Mouse (Mus musculus) T-helper 17 cell (primary cell): ENCODE data around the gene Rasl11a.

Experiments used
- in situ Hi-C, 2 experiments: fragments of 300-600 bp; cut with MboI, MseI; formaldehyde crosslinking; loops; 1 replicate in 1 of 2; 2 replicates in 1 of 2; pipeline ENCODE4 v1.15.1; 2025; ENCODE audit warnings: high pct_unique_total_duplicates in 2 of 2

Gene Rasl11a

DNA sequence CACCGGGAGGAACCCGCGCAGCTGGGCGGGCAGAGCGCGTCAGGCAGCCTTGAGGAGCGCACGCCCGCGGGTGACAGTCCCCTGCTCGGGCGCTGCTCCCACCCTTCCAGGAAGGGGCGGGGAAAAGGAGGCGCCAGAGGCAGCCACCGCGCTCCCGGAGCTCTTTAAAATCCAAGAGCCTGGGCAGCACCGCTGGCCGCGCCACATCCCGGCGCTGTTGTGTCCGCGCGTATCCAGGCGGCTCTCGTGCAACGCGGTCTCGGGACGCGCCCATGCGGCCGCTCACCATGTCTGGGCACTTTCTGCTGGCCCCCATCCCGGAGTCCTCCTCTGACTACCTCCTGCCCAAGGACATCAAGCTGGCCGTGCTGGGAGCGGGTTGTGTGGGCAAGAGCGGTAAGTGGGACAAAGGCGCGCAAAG, at the start of gene Rasl11a:
Rasl11a (plus strand) TSS at position 127 of the 421 bp plus-strand sequence.
- in situ Hi-C loops = loop anchor here in 1 of 2 experiments (25.0 kb wide), 1 partner anchor 608 kb away; the partner anchor contains the start of gene Cdk8

DNA sequence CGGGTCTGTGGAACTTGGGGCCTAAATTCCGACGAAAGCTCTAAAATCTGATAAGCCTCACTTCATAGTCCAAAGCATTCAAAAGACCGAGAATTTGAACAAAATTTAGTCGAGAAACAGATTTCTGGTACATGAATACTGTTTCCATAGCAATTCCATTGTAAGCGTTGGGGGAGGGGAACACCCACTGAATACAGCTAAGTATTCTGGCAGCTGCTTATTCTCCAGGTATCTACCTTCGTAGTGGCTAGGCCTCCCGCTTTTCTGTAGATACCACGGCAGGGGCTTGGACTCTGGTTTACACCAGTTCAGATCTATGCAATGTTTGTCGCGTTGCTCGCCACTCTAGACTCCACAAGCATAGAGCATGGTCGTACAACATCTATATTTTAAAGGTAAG, 49.1 kb upstream of the Rasl11a start:
- in situ Hi-C loops = loop anchor here in 1 of 2 experiments (25.0 kb wide), 2 partner anchors 1558 to 1683 kb away; partner anchors contain the start of genes Arpc1b and Zfp655

DNA sequence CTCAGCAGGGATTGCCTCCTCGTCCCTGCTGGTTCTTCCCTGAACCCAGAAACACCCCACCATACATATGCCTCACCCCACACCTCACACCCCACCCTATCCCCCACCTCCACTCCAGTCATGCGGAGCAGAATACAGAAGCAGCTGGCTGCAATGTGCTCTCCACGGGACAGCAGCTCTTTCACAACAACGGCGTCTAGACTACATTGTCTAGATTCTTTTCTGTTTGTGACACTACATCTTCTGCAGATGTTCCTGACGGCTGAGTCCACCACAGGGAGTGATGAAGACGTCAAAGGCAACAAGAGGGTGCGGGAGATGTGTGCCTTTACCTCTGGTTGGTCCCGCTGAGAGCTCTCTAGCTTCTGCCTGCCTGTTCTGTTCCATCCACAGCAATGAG, 46.8 kb upstream of the Rasl11a start:
- in situ Hi-C loops = loop anchor here in 1 of 2 experiments (25.0 kb wide), 2 partner anchors 1561 to 1686 kb away; partner anchors contain the start of genes Arpc1b and Zfp655

DNA sequence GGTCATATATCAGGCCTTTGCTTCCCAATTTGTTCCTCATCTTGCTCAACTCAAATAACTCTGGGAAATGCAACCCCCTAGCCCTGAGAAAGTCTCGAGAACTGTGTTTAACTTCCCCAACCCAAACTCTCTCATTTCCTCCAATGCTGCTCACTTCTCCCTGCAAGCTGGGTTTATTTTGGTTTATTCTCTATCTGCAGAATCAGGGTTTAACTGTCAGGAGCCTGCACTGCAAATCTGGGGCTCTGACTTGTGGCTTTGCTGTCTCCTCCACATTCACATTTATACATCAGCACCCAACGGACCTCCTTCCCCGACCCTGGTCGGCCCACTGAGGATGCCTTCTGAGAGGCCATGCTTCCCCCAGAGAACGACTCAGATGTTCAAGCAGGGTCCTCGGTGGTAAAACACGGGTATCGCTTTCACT, 38.9 kb upstream of the Rasl11a start:
- in situ Hi-C loops = loop anchor here in 1 of 2 experiments (5.0 kb wide), 1 partner anchor 94 kb away; no protein-coding TSS in a partner anchor

DNA sequence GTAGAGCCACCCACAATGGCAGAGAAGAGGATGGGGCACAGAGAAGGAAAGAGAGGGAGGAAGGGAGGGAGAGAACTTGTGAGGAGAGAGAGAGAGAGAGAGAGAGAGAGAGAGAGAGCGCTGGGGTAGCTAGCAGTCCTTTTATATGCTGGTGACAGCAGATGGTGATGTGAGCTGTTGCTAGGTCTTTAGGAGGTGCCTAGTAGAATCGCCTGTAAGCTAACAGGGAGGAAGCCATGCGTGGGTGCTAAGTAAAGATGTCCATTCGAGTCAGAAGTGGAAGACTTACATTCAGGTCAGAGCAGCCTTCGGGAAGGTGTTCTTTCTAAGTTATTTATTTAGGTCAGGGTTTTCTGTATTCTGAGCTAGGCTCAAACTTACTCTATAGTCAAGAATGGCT, 34.9 kb upstream of the Rasl11a start:
- in situ Hi-C loops = loop anchor here in 1 of 2 experiments (5.0 kb wide), 1 partner anchor 98 kb away; no protein-coding TSS in a partner anchor

DNA sequence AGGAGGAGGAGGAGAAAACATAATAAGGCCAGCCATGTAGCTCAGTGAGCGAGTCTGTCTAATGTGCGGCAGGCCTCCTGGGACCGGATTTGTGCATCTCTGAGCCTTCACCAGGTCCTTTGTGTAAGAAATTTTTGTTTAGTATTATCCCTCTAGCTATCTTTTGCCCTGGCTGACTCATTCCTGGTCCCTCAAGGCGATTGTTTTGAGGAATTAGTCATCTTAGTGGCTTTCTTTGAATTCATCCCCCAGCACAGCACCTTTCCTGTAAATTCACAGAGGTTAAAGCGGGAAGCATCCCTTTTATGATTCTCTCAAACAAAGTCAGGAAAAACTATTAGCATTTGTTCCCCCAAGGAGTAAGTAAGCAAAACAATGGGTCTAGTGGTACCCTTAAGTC, 32.0 kb upstream of the Rasl11a start:
- in situ Hi-C loops = no loop called here

DNA sequence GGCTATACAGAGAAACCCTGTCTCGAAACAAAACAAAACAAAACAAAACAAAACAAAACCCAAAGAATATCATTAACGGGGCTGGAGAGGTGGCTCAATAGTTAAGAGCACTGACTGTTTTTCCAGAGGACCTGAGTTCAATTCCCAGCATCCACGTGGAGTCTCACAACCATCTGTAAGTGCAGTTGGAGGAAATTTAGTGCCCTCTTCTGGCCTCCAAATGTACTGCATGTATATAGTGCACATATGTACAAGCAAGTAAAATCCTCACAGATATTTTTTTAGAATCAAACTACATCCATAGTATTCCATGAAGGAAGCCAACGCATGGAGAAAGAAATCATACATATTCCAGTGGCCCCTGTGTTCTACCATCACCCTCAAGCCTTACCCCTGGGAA, 31.4 kb upstream of the Rasl11a start:
- in situ Hi-C loops = no loop called here

DNA sequence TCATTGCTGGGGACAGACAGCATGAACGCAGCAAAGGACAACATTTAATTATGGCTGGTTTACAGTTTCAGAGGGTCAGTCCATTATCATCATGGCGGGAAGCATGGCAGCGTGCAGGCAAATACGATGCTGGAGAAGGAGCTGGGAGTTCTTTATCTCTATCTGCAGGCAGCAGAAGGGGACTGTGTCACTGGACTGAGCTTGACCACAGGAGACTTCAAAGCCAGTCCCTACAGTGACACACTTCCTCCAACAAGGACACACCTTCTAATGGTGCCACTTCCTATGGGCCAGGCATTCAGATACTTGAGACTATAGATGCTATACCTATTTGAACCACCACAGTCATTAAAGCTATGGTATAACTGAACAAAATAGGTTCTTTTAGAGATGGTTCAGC, 29.5 kb upstream of the Rasl11a start:
- in situ Hi-C loops = no loop called here

DNA sequence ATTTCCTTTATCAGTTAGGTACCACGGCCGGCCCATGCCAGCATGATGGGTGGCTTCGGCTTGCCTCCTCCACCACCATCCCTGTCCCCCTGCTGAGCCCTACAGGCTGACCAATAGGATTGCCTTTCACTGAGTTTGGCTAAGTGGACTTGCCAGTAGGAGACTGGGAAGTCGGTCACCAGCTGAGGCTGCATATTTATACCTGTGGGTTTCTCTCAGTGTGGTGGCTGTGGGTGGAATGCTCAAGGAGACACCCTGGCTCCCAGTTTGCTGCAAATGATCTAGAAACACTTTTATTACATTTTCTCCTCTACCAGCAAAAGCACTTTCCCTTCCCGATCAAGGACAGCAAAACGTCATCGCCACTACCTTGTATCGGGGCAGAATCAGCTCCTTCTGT, 27.3 kb upstream of the Rasl11a start:
- in situ Hi-C loops = no loop called here

DNA sequence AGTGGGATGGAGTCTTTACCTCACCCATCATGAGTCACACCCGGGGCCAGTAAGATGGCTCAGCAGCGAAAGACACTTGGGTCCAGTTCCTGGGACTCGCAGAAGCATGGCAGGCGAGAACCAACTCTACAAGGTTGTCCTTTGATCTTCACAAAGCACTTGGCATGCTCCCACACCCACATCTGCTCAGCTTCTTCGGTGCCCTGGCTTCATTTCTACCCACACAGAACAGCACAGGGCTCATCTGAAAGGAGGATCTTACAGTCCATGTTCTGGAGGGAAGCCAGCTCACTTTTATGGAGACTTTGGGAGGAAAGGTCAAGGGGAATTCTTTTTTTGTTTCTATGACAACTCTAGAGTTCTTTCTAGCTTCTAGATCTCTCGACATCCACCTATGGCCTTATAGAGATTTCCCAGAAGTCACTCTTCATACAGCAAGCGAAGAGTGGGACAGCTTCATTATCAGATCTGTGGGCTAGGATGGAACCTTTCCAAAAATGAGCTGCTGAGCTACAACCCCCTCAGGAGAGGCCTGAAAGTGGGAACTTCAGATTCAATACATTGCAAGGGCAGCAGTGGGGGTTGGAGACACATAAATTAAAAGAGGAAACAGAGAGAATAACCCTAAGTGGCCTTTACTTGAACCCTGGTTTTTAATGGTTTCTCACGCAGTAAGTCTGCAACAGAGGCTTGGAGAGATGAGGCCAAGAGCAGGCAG, 25.8 kb upstream of the Rasl11a start:
- in situ Hi-C loops = no loop called here

DNA sequence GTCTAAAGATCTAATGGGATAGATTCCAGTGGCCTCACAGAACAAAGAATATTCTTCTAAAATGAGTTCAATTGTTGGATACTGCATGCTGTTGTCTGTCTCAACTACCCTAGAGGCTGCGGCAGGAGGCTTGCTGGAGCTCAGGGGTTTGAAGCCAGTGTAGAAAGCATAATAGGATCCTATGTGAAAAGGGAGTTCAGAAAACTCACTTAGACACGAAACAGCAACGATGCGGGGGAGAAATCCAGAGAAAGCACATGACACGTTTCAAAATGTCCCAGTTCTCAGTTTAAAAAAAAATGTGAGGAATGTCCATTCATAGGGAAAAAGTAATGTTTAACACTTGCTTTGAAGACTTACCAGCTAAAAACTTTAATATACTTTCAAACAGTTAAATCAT, 21.9 kb upstream of the Rasl11a start:
- in situ Hi-C loops = loop anchor here in 1 of 2 experiments (5.0 kb wide), 1 partner anchor 41 kb away; no protein-coding TSS in a partner anchor

DNA sequence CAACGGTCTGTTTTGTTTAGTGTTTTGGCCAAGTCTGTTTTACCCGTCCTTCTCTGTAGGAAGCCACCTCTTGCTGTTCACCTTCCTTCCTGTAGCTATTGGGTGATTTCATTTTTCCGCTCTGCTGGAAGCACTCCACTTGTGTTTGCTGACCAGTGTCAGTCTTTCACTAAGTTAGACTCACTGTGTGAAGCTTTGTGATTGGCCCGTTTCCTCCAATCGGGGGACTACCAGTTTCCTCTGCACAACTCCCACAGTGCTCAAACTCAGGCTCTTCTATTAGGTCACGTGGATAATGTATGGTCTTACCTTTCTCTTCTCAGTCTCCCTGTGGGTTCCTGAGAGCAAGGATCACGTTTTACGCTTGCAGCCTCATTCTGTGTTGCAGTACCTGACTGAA, 15.3 kb upstream of the Rasl11a start:
- in situ Hi-C loops = loop anchor here in 1 of 2 experiments (25.0 kb wide), 1 partner anchor 592 kb away; the partner anchor contains the start of gene Cdk8

DNA sequence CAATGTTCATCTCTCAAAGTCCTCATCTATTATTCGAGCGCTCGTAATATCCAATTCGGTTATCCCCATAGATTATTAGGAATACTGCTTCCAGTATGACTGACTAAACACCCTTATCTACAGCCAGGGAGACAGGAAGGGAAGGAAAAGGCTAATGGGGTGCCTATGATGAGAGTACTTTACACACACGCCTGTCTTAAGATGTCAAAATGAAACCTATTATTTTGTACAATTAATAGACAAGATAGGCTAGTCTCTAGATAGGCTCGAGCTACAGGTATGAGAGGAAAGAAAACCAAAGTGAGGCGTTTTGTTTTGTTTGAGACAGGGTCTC, 12.5 kb upstream of the Rasl11a start:
- in situ Hi-C loops = loop anchor here in 1 of 2 experiments (25.0 kb wide), 1 partner anchor 595 kb away; the partner anchor contains the start of gene Cdk8

DNA sequence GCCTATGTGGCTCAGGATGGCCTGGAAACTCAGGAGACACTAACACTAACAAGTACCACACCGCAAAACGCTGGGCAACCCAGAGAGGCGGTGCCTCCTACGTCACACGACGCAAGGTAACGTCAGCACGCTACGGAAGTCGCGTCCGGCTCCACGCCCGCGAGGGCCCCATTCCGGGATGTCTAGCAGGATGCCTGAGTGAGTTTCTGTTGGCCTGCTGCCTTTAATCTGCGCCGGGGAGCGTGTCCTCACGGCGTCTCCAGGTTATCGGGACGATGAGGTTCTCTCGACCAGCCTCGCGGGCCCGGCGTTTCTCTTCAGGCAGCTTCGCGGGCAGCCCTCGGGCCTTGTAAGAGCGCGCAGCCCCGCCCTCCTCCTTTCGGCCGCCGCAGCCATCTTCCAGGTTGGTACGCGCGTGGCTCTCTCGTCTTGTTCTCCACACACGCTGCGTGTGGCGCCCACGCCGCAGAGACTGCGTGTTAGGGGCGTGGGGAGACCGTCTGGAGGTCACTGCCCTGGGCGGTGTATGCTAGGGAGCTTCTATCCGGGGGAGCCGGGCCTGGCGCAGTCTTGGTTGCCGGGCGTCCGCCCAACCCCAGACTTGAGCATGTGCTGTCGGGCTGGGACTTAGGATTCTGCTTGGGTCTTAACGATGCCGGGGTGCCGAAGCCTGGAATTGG, 12.0 kb upstream of the Rasl11a start, which contains the start of gene Rpl21:
Rpl21 (plus strand) TSS at position 122 of the 680 bp plus-strand sequence.
- in situ Hi-C loops = loop anchor here in 1 of 2 experiments (25.0 kb wide), 1 partner anchor 596 kb away; the partner anchor contains the start of gene Cdk8

DNA sequence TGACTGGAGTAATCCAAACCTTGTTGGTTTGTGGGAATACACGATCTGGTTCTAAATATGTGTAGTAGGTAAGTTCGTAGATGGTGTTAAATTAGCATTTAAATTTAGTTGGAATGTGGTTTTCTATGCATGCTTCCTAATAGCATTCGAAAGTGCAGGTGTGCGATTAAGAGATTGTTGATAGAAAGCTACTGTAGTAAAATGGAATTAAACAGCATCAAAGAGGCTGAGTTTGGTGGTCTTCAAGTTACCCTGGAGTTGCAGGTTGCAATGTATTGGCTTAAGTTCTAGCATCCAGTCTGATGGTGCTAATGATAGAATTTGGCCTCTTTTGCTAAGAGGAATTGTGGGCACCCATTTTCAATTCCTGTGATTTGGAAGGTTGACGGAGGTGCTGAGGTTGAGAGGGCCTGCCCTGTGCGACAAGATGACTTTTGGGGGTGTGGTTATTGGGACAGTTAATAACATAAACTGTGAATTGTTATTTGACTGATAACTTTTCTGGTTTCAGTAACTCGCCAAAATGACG, 11.1 kb upstream of the Rasl11a start:
- in situ Hi-C loops = loop anchor here in 1 of 2 experiments (25.0 kb wide), 1 partner anchor 596 kb away; the partner anchor contains the start of gene Cdk8

DNA sequence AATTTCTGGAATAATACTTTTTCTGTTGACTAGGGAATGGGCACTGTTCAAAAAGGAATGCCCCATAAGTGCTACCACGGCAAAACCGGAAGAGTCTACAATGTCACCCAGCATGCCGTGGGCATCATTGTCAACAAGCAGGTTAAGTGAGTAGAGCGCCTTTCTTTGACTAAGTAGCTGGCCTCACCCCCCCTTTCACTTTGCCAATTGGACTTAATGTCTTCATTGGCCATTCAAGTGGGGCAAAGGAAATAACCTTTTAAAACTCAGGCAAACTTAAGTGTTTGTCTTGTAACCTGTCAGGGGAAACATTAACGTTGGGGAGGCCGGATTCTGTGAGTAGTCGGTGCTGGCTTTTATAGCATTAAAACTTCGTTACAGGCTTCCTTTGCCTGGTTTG, 9.9 kb upstream of the Rasl11a start:
- in situ Hi-C loops = loop anchor here in 1 of 2 experiments (25.0 kb wide), 1 partner anchor 598 kb away; the partner anchor contains the start of gene Cdk8

DNA sequence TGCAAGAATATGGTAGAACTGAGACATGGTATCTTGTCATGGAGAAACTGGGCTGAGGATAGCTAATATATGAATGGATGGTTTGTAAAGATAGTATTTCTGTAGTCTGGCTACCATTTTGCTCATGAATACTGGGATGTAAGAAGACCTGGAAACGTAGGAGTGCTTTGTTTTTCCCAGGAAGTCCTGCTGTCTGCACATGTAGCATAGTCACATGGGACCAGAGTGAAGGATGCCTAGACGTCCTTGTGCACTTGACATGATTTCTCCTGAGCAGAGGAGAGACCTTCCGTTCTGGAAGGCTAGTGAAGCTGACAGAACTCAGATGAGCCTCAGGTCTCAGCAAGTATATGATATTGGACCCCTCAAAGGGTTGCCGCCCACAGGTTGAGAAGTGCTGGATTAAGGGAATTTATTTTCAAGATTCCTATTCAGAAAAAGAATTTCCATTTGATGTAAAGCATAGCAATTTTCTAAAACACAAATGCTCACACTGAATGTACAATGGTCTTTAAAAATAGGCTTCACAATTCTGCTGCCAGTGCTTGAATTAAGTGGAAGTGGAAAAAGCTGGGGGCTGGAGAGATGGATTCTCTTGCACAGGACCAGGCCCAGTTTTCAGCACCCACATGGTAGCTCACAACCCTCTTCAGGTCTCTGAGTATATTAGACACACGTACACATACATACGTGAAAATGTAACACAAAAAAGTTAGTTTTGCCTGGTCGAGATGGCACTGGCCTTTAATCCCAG, 6.7 kb upstream of the Rasl11a start:
- in situ Hi-C loops = loop anchor here in 1 of 2 experiments (25.0 kb wide), 1 partner anchor 601 kb away; the partner anchor contains the start of gene Cdk8

DNA sequence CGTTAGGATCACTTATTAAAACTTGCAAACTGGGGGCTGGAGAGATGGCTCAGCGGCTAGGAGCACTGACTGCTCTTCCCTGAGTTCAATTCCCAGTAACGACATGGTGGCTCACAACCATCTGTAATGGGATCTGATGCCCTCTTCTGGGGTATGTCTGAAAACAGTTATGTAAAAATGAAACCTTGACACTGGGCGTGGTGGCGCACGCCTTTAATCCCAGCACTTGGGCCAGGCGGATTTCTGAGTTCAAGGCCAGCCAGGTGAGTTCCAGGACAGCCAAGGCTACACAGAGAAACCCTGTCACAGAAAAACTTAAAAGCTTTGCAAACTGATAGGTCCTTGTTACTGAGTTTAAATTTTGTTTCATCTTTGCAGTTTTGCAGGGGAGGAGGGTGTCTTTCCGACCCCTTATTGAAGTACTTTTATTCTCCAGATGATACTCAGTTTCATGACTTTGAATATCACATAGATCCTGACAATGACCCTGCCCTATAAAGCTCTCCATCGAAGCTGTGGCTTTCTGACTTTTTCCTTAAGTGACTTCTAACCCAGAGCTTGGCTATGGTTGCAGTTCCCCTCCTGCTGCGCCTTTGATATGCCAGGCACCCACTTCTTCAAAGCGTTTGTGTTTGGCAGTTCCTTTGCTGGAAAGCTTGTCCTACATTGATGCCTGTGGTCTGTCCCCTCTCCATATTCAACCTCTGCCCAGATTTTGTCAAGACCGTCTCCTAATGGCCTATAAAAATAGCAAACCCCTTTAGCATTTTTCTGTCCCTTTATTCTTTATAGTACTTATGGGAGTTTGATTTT, 5.8 kb upstream of the Rasl11a start:
- in situ Hi-C loops = loop anchor here in 1 of 2 experiments (25.0 kb wide), 1 partner anchor 602 kb away; the partner anchor contains the start of gene Cdk8

DNA sequence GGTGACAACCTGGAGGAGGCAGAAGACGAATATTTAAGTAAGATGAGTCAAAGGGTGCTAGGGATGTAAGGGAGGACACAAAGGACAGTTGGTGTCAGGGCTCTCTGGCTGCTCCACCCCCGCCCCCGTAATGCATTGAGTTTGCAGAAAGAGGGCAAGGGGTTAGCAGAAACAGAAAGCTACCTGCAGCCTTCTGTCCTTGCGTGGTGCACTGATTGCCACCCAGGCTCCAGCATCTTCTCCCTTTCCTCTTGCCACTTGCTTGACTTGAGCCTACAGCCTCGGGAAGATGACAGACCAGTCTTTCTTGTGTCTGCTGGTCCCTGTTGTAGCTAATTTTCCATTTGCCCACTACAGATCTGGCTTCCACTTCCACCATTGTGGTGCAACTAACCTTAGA, 5.1 kb upstream of the Rasl11a start:
- in situ Hi-C loops = loop anchor here in 1 of 2 experiments (25.0 kb wide), 1 partner anchor 602 kb away; the partner anchor contains the start of gene Cdk8

DNA sequence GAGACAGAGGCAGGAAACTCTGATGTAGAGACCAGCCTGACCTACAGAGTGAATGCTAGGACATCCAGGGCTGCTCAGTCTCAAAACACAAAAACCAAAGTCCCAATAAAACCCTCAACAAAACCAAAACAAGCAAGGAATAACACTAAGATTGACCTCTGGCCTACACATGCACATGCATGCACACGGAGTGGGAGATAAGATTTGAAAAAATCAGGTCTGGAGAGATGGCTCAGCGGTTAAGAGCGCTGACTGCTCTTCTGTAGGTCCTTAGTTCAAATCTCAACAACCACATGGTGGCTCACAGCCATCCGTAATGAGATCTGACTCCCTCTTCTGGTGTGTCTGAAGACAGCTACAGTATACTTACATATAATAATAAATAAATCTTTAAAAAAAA, 4.4 kb upstream of the Rasl11a start:
- in situ Hi-C loops = loop anchor here in 1 of 2 experiments (25.0 kb wide), 1 partner anchor 603 kb away; the partner anchor contains the start of gene Cdk8
